Mouse (Mus musculus) ES-E14 (cell line): ENCODE measurements around the gene Aoah.

Source experiments
- CHD2 ChIP-seq: IDR thresholded peaks from 2 replicates; pipeline ENCODE4 v1.6.1; 2014; ENCODE audit warnings: mild to moderate bottlenecking, low read depth, low read length, inconsistent platforms
- MAFK ChIP-seq: IDR thresholded peaks from 2 replicates; pipeline ENCODE4 v1.6.1; 2014; ENCODE audit warnings: mild to moderate bottlenecking, low read depth, low read length, inconsistent platforms; ENCODE audit not compliant: insufficient read depth
- ZC3H11A ChIP-seq: IDR thresholded peaks from 2 replicates; pipeline ENCODE4 v1.6.1; 2012; ENCODE audit warnings: low read depth, mild to moderate bottlenecking, inconsistent platforms, low read length, borderline replicate concordance
- ZNF384 ChIP-seq: IDR thresholded peaks from 2 replicates; pipeline ENCODE4 v1.6.1; 2012; ENCODE audit warnings: low read depth, low read length, inconsistent platforms

DNA sequence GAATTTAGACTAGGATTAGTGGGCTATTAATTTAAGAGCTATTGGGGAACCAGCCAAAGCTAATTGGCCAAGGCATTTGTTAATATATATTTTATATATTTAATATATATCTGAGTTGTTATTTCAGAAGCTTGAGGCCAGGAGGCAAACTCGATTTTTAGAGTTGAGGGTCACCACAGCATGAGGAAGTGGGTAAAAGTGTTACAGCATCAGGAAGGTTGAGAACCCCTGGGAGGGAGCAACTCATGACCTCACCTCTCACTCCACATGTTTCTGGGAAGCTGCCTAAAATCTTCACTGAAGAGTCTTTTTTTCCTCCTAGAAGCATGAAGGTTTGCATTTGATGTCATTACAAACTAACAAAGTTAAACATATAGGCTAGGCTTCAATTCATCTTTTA lies 39.1 kb upstream of the Aoah start:
- no peak for TF ChIP-seq CHD2
- no peak for TF ChIP-seq ZC3H11A
- TF ChIP-seq MAFK, result no peak
- no peak for TF ChIP-seq ZNF384
